ENCODE assay signal across 22 mouse cellular contexts in the genomic region with DNA sequence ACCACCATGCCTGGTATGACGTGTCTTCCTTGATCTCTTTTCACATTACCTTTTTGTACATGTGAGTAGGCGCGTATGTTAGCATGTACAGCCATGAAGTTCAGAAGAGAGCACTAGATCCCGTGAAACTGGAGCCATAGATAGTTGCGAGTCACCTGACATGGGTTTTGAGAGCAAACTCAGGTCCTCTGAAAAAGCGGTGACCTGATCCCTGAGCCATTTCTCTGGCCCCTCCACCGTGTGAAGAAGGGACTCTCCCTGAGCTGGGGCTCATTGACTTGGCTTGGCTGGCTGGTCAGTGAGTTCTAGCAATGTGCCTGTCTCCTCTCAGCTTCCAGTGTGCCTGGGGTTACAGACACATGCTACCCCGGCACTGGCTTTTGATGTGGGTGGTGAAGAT.
"Had no signal": no experiment of that assay in that cellular context is flagged by ENCODE, and none has a peak within 500 bp of the region (broad histone marks: within the 10 kb centered on the region; RNA-seq: fewer than 3 reads in every experiment).

No protein-coding gene starts in this region.

- H3K27me3 ChIP-seq: hindbrain, embryonic 13.5 days; hindbrain, embryonic 15.5 days; kidney, embryonic 15.5 days; limb, embryonic 13.5 days; limb, embryonic 15.5 days; liver, embryonic 12.5 days had no signal

- H3K4me2 ChIP-seq: hindbrain, embryonic 13.5 days; hindbrain, embryonic 15.5 days; kidney, embryonic 15.5 days; limb, embryonic 13.5 days; limb, embryonic 15.5 days; liver, embryonic 12.5 days had no signal

- ATAC-seq: forebrain, postnatal 0 days; hindbrain, postnatal 0 days; intestine, embryonic 16.5 days; liver, embryonic 12.5 days had no signal

- DNase-seq: forebrain, postnatal 0 days; gastrocnemius, postnatal 14 days; heart, adult 18-20 months; heart, postnatal 10 days; kidney, adult 11 months; kidney, adult 2 months; kidney, adult 9 months; kidney, postnatal 14 days; kidney, postnatal 36 days; layer of hippocampus, adult 9-11 months; layer of hippocampus, postnatal 36 days; left cerebral cortex, postnatal 4 days had no signal

- H3K4me1 ChIP-seq: hindbrain, embryonic 13.5 days; hindbrain, embryonic 15.5 days; limb, embryonic 15.5 days; liver, embryonic 12.5 days had no signal

- H3K27ac ChIP-seq: hindbrain, embryonic 13.5 days; hindbrain, embryonic 15.5 days; hindbrain, postnatal 0 days; kidney, embryonic 15.5 days; kidney, postnatal 0 days; limb, embryonic 13.5 days; limb, embryonic 15.5 days; liver, embryonic 12.5 days; liver, embryonic 14.5 days had no signal

- H3K4me3 ChIP-seq: hindbrain, embryonic 13.5 days; hindbrain, embryonic 15.5 days; kidney, embryonic 15.5 days; limb, embryonic 13.5 days; limb, embryonic 15.5 days; liver, embryonic 12.5 days had no signal

- H3K9me3 ChIP-seq: hindbrain, embryonic 13.5 days; hindbrain, embryonic 15.5 days; kidney, embryonic 15.5 days; limb, embryonic 13.5 days; limb, embryonic 15.5 days; liver, embryonic 12.5 days had no signal

- H3K36me3 ChIP-seq: hindbrain, embryonic 13.5 days; hindbrain, embryonic 15.5 days; kidney, embryonic 15.5 days; limb, embryonic 13.5 days; limb, embryonic 15.5 days; liver, embryonic 12.5 days had no signal

- H3K9ac ChIP-seq: forebrain, postnatal 0 days; hindbrain, embryonic 13.5 days; hindbrain, embryonic 15.5 days; kidney, embryonic 15.5 days; limb, embryonic 13.5 days; limb, embryonic 15.5 days; liver, embryonic 12.5 days; liver, embryonic 14.5 days had no signal
